ENCODE assay signal across 8 mouse cellular contexts in the genomic region with DNA sequence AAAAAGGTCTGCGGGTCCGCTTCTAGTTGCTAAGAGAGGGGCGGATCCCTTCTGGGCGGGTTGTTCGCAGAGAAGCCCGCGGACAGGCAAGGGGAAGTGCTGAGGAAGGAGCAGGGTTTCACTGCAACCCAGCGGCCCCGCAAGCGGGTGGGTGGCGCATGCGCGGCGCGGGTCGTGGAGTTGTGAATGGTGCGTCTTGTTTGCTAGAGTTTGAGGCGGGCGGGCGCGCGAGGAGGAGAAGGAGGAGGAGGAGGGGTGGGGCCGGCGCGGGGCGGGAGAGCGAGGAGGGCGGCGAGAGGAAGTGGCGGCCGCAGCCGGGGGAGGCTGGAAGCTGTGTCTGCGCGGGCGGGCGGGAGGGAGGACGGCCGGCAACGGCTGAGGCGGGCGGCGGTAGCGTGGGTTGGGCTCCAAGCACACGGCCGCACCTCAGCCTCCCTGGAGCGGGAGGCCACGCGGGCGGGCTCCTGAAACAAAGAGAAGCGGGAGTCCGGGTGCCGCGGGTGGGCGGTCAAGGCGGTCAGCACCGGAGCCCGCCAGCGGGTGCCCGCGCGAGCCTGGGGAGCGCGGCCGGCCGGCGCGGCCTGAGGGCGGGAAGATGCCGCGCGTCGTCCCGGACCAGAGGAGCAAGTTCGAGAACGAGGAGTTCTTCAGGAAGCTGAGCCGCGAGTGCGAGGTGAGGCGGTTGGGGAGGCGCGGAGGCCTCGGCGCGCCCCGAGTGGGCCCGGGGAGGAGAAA. TPM values are rescaled to one million over a fixed set of nuclear protein-coding genes. Genes with fewer than 3 reads are reported as not detected.
DNase-seq lines count a peak whose midpoint lies in the region; ATAC-seq and TF ChIP-seq lines count a peak whose summit lies in the region.

A gene (plus strand): TSS at position 294 of the 735 bp plus-strand sequence.

- WGBS in heart, embryonic 13.5 days = under 1% methylated on average over 73 of the region's 86 CpGs
- under 1% methylated on average over 80 of the region's 86 CpGs for WGBS in kidney, postnatal 0 days
- under 1% methylated on average over 74 of the region's 86 CpGs for WGBS in liver, embryonic 11.5 days

- peak within 1 kb of the TSS; percentile 93 for H3K4me3 ChIP-seq in heart, embryonic 13.5 days
- H3K4me3 ChIP-seq in kidney, postnatal 0 days (replicated peaks; ENCODE audit: low read depth, low read length) = peak within 1 kb of the TSS; percentile 68
- H3K4me3 ChIP-seq in liver, embryonic 11.5 days (ENCODE audit: low read depth, low read length) = peak within 1 kb of the TSS; percentile 83
- peak within 1 kb of the TSS; percentile 75 for H3K4me3 ChIP-seq in myocyte

- TF ChIP-seq POLR2A in myocyte (IDR thresholded peaks at IDR 0.05; ENCODE audit: insufficient read length, low read depth) = peak; percentile 70

- TF ChIP-seq CTCF in kidney, postnatal 0 days (IDR thresholded peaks at IDR 0.05; ENCODE audit: low read depth) = no peak

- peak within 1 kb of the TSS; percentile 99 for H3K27ac ChIP-seq in heart, embryonic 13.5 days (replicated peaks)
- peak within 1 kb of the TSS; percentile 99 for H3K27ac ChIP-seq in kidney, postnatal 0 days
- H3K27ac ChIP-seq in liver, embryonic 11.5 days (ENCODE audit: low read depth, low read length) = peak within 1 kb of the TSS; percentile 73

- peak within 1 kb of the TSS; percentile 78 for H3K4me2 ChIP-seq in heart, embryonic 13.5 days
- H3K4me2 ChIP-seq in kidney, postnatal 0 days (ENCODE audit: low read length) = peak within 1 kb of the TSS; percentile 68
- H3K4me2 ChIP-seq in liver, embryonic 11.5 days = peak within 1 kb of the TSS; percentile 96
- H3K4me2 ChIP-seq in myocyte (ENCODE audit: low read depth) = peak within 1 kb of the TSS; percentile 96

- peaks cover 8% of the 10 kb centered on the region for H3K36me3 ChIP-seq in heart, embryonic 13.5 days
- no peaks in the 10 kb centered on the region for H3K36me3 ChIP-seq in kidney, postnatal 0 days (ENCODE audit: insufficient read depth, low read length)
- H3K36me3 ChIP-seq in liver, embryonic 11.5 days (ENCODE audit: control insufficient read depth, insufficient read depth, low read length) = no peaks in the 10 kb centered on the region
- H3K36me3 ChIP-seq in myocyte (ENCODE audit: control insufficient read depth, insufficient read depth) = no peaks in the 10 kb centered on the region

- H3K9me3 ChIP-seq in heart, embryonic 13.5 days = no peaks in the 10 kb centered on the region
- no peaks in the 10 kb centered on the region for H3K9me3 ChIP-seq in kidney, postnatal 0 days (replicated peaks; ENCODE audit: low read length)
- no peaks in the 10 kb centered on the region for H3K9me3 ChIP-seq in liver, embryonic 11.5 days (ENCODE audit: control insufficient read depth, low read length)

- H3K4me1 ChIP-seq in heart, embryonic 13.5 days = peaks cover 24% of the 10 kb centered on the region
- no peaks in the 10 kb centered on the region; the same call in 1 of the 2 replicates for H3K4me1 ChIP-seq in kidney, postnatal 0 days (replicated peaks; ENCODE audit: insufficient read depth, low read length)
- H3K4me1 ChIP-seq in liver, embryonic 11.5 days (replicated peaks; ENCODE audit: control insufficient read depth, insufficient read depth, low read length) = peaks cover 4% of the 10 kb centered on the region; the same call in 1 of the 2 replicates

- peak within 1 kb of the TSS; percentile 99 for H3K9ac ChIP-seq in heart, embryonic 13.5 days
- peak within 1 kb of the TSS; percentile 90 for H3K9ac ChIP-seq in kidney, postnatal 0 days (ENCODE audit: low read depth, low read length)
- peak within 1 kb of the TSS; percentile 87 for H3K9ac ChIP-seq in liver, embryonic 11.5 days (ENCODE audit: low read depth, low read length)

- peak; percentile 42 for ATAC-seq in erythroid progenitor cell, adult 5-6 weeks (replicated peaks; ENCODE audit: low FRiP score, poor library complexity, severe bottlenecking)
- ATAC-seq in heart, embryonic 13.5 days (ENCODE audit: extremely low read depth, insufficient number of reproducible peaks, low FRiP score, low TSS enrichment) = peak; percentile 76
- peak; percentile 91 for ATAC-seq in kidney, postnatal 0 days (replicated peaks; ENCODE audit: low FRiP score, low read depth)
- peak; percentile 85 for ATAC-seq in liver, embryonic 11.5 days (replicated peaks; ENCODE audit: low FRiP score)

- peak; percentile 98 for DNase-seq in CD4-positive, CD25-positive, alpha-beta regulatory T cell, adult 2 months (ENCODE audit: low read depth, low spot score)
- DNase-seq in brain, embryonic 18.5 days (ENCODE audit: low read depth, low spot score) = peak; percentile 87
- peak; percentile 98 for DNase-seq in kidney, postnatal 0 days (ENCODE audit: low spot score)
- DNase-seq in liver, embryonic 11.5 days (ENCODE audit: low spot score) = peak; percentile 95
- DNase-seq in spleen, postnatal 4 days (ENCODE audit: low spot score in 2 of 2) = peak; percentile 92 to 96

- peak within 1 kb of the TSS; percentile 76 for H3ac ChIP-seq in myocyte (ENCODE audit: control insufficient read depth, insufficient read length)

- no peaks in the 10 kb centered on the region for H3K27me3 ChIP-seq in heart, embryonic 13.5 days (replicated peaks)
- no peaks in the 10 kb centered on the region for H3K27me3 ChIP-seq in kidney, postnatal 0 days (ENCODE audit: insufficient read depth, low read length)
- peaks cover 3% of the 10 kb centered on the region; the same call in 1 of the 2 replicates for H3K27me3 ChIP-seq in liver, embryonic 11.5 days (replicated peaks; ENCODE audit: control insufficient read depth, insufficient read depth, low read length)
- H3K27me3 ChIP-seq in myocyte (ENCODE audit: control insufficient read depth, insufficient read depth, insufficient read length) = no peaks in the 10 kb centered on the region

- H3K79me2 ChIP-seq in myocyte (ENCODE audit: control insufficient read depth, insufficient read depth) = peaks cover 41% of the 10 kb centered on the region

TF ChIP-seq in myocyte, 11 proteins besides CTCF, POLR2A, EP300 and RAD21:
- TF ChIP-seq SRF (IDR thresholded peaks at IDR 0.05; ENCODE audit: control insufficient read depth, insufficient read length, low read depth) (no peak), MYOD1 (IDR thresholded peaks at IDR 0.05; ENCODE audit: control insufficient read depth in 1 of 3, insufficient read length in 2 of 3, low read depth in 2 of 3) (no peak), TCF3 (IDR thresholded peaks at IDR 0.05; ENCODE audit: insufficient read length, low read depth) (no peak), E2F4 (IDR thresholded peaks at IDR 0.05; ENCODE audit: insufficient read depth) (no peak), TCF12 (IDR thresholded peaks at IDR 0.05; ENCODE audit: insufficient read depth, poor library complexity, severe bottlenecking) (no peak), CEBPB (IDR thresholded peaks at IDR 0.05; ENCODE audit: insufficient read depth, poor library complexity, severe bottlenecking) (no peak), USF1 (IDR thresholded peaks at IDR 0.05; ENCODE audit: low read depth) (no peak), REST (IDR thresholded peaks at IDR 0.05; ENCODE audit: insufficient read depth, insufficient read length) (no peak), POLR2AphosphoS2 (IDR thresholded peaks at IDR 0.05; ENCODE audit: insufficient read length, low read depth) (peak; percentile 67), MYOG (IDR thresholded peaks at IDR 0.05; ENCODE audit: control insufficient read depth in 1 of 3, insufficient read depth in 1 of 3, insufficient read length in 2 of 3, low read depth in 2 of 3) (peak in 1 of 3 experiments; percentile 8), MAX (IDR thresholded peaks at IDR 0.05; ENCODE audit: low read depth) (no peak)

RNA-seq across cellular contexts. Expression of the gene that starts here (rescaled TPM):
- total RNA-seq in erythroid progenitor cell, adult 5-6 weeks (2015; ENCODE audit: low replicate concordance) = 25.9 and 34.4 TPM in 2 replicates
- 18.0 and 29.3 TPM in 2 replicates for total RNA-seq in erythroid progenitor cell, adult 5-6 weeks (2017; ENCODE audit: low replicate concordance)
- 39.4 and 43.0 TPM in 2 replicates for polyA plus RNA-seq in heart, embryonic 13.5 days (2015; fragmentation: Nextera tagmentation; extraction: Ambion mirVana)
- 59.6 and 59.7 TPM in 2 replicates for polyA plus RNA-seq in kidney, postnatal 0 days (2015; fragmentation: Nextera tagmentation; extraction: Ambion mirVana)
- polyA plus RNA-seq in liver, embryonic 11.5 days (2014; fragmentation: Nextera tagmentation; extraction: Ambion mirVana) = 31.1 and 32.7 TPM in 2 replicates
- polyA plus RNA-seq in myocyte (2012; fragmentation: generic; extraction: Trizol) = 38.1 TPM

Comparison
In these comparisons a context has a peak if more than half of its experiments do, and no peak if none do; other contexts are left out.
1. Peak in every context shown above with its lines: DNase-seq, ATAC-seq, H3K4me3 ChIP-seq and H3K27ac ChIP-seq.